Mouse (Mus musculus) limb, embryonic 13.5 days (tissue): ENCODE measurements around the gene Hipk2. TPM values are rescaled to one million over a fixed set of nuclear protein-coding genes. Genes with fewer than 3 reads are reported as not detected.

Experiments used
- ATAC-seq: fragments of 200-750 bp; cut with Nextera tagmentation; 2 replicates; pipeline ENCODE4 v1.8.0; 2017; ENCODE audit warnings: low read depth, moderate number of reproducible peaks, moderate TSS enrichment; ENCODE audit not compliant: low FRiP score
- H3K27ac ChIP-seq: fragments of 300-500 bp; sonication (generic); 2 replicates; pipeline ENCODE4 v1.5.1; 2015; ENCODE audit warnings: inconsistent platforms, mild to moderate bottlenecking, moderate library complexity
- H3K27me3 ChIP-seq: fragments of 300-500 bp; sonication (generic); 2 replicates; pipeline ENCODE4 v1.6.1; 2015; ENCODE audit warnings: mild to moderate bottlenecking, inconsistent platforms
- H3K36me3 ChIP-seq: fragments of 300-500 bp; sonication (generic); 2 replicates; pipeline ENCODE4 v1.6.1; 2015; ENCODE audit warnings: inconsistent platforms, mild to moderate bottlenecking, moderate library complexity
- H3K4me1 ChIP-seq: fragments of 300-500 bp; sonication (generic); 2 replicates; pipeline ENCODE4 v1.6.1; 2015; ENCODE audit warnings: inconsistent platforms
- H3K4me2 ChIP-seq: fragments of 300-500 bp; sonication (generic); replicated peaks from 2 replicates; pipeline ENCODE4 v1.6.1; 2015; ENCODE audit warnings: inconsistent platforms, mild to moderate bottlenecking, moderate library complexity
- H3K4me3 ChIP-seq: fragments of 300-500 bp; sonication (generic); 2 replicates; pipeline ENCODE4 v1.5.1; 2015; ENCODE audit warnings: moderate library complexity, mild to moderate bottlenecking, inconsistent platforms
- H3K9ac ChIP-seq: fragments of 300-500 bp; sonication (generic); 2 replicates; pipeline ENCODE4 v1.6.1; 2015; ENCODE audit warnings: mild to moderate bottlenecking, inconsistent platforms
- H3K9me3 ChIP-seq: fragments of 300-500 bp; sonication (generic); 2 replicates; pipeline ENCODE4 v1.6.1; 2016; ENCODE audit warnings: inconsistent platforms
- WGBS: fragments of 180-500 bp; shearing (Covaris S2); methylation state at CpG from one replicate; pipeline ENCODE4 v1.1.7; 2015; 5-methylcytosine and 5-hydroxymethylcytosine counted together
- polyA plus RNA-seq: library from polyadenylated mRNA; unstranded; fragments of >200 nt; fragmentation: Nextera tagmentation; extraction: Ambion mirVana; gene quantifications from 2 replicates; pipeline ENCODE4 v1.2.1, GENCODE M21; 2015

The Hipk2 gene
- polyA plus RNA-seq, 1 experiment from 2014 or later, result 19.8 TPM

GRCm38 (mm10) chr6:38840380-38840779, 35.6 kb downstream of the Hipk2 start:
- Histone ChIP-seq H3K4me2 (no peak overlapping the region), H3K9ac (no peak overlapping the region), H3K9me3 (no peaks in the 10 kb centered on the region), H3K27me3 (no peaks in the 10 kb centered on the region), H3K36me3 (peaks cover 12% of the 10 kb centered on the region), H3K27ac (no peak overlapping the region), H3K4me1 (peaks cover 34% of the 10 kb centered on the region), H3K4me3 (no peak overlapping the region)
- no peak for ATAC-seq
- 78% methylated on average over 2 of the region's 2 CpGs for WGBS

DNA sequence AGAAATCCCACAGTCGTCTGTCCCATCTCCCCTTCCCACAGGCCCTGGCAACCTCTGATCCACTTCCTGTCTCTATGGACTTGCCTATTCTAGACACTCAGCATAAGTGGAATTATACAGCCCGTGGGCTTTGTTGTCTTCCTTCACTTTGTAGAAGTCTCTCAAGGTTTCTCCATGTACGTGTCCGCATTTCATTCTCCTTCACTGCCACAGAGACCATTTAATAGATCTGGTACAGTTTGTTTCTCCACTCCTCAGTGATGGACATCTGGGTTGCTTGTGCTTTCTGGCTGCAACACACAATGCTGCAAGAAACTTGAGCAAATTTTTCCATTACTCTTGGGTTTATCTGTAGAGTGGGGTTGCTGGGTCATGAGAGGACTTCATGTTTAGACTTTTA, 36.1 kb downstream of the Hipk2 start:
- no peak overlapping the region for H3K4me2 ChIP-seq
- WGBS, result 81% methylated on average over 4 of the region's 4 CpGs
- peaks cover 31% of the 10 kb centered on the region for H3K4me1 ChIP-seq
- no peak overlapping the region for H3K4me3 ChIP-seq
- no peak overlapping the region for H3K9ac ChIP-seq
- no peak for ATAC-seq
- no peaks in the 10 kb centered on the region for H3K9me3 ChIP-seq
- H3K36me3 ChIP-seq, result peaks cover 12% of the 10 kb centered on the region
- H3K27ac ChIP-seq, result no peak overlapping the region
- no peaks in the 10 kb centered on the region for H3K27me3 ChIP-seq

GRCm38 (mm10) chr6:38838061-38838460, 37.9 kb downstream of the Hipk2 start:
- no peaks in the 10 kb centered on the region for H3K9me3 ChIP-seq
- no peak overlapping the region for H3K4me3 ChIP-seq
- no peaks in the 10 kb centered on the region for H3K27me3 ChIP-seq
- 83% methylated on average over 4 of the region's 4 CpGs for WGBS
- no peak overlapping the region for H3K27ac ChIP-seq
- peaks cover 12% of the 10 kb centered on the region for H3K36me3 ChIP-seq
- no peak overlapping the region for H3K4me2 ChIP-seq
- peaks cover 42% of the 10 kb centered on the region for H3K4me1 ChIP-seq
- no peak for ATAC-seq
- H3K9ac ChIP-seq, result no peak overlapping the region

GRCm38 (mm10) chr6:38835217-38835616, 40.7 kb downstream of the Hipk2 start:
- no peak overlapping the region for H3K27ac ChIP-seq
- H3K27me3 ChIP-seq, result no peaks in the 10 kb centered on the region
- no peak overlapping the region for H3K4me3 ChIP-seq
- peaks cover 12% of the 10 kb centered on the region for H3K36me3 ChIP-seq
- H3K9me3 ChIP-seq, result no peaks in the 10 kb centered on the region
- H3K4me1 ChIP-seq, result peaks cover 34% of the 10 kb centered on the region
- WGBS, result 76% methylated on average over 1 of the region's 1 CpGs
- ATAC-seq, result no peak
- no peak overlapping the region for H3K4me2 ChIP-seq
- H3K9ac ChIP-seq, result no peak overlapping the region

DNA sequence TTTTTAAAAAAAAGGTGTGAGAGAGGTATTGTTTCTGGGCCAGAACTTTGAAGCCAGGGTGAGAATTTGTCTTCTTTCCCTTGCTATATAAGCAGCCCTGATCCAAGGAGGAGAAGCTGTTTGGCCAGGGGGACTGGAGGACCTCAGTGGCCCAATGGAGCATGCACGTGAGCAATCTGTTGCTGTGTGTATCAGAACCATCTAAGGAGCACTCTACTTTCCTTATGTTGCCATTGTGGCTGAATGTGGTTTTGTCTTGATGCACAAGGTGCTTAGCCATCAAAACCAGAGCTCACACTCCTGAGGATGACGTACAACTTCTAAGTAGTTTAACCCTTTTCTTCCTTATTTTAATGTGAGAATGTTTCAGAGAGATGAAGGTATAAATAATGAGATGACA, 41.2 kb downstream of the Hipk2 start:
- no peak for ATAC-seq
- Histone ChIP-seq H3K4me2 (no peak overlapping the region), H3K9ac (no peak overlapping the region), H3K4me3 (no peak overlapping the region), H3K9me3 (no peaks in the 10 kb centered on the region), H3K27ac (no peak overlapping the region), H3K4me1 (peaks cover 29% of the 10 kb centered on the region), H3K27me3 (no peaks in the 10 kb centered on the region), H3K36me3 (peaks cover 12% of the 10 kb centered on the region)
- WGBS, result 52% methylated on average over 2 of the region's 2 CpGs

GRCm38 (mm10) chr6:38833721-38834120, 42.2 kb downstream of the Hipk2 start:
- Histone ChIP-seq H3K4me3 (no peak overlapping the region), H3K27me3 (no peaks in the 10 kb centered on the region), H3K27ac (no peak overlapping the region), H3K9me3 (no peaks in the 10 kb centered on the region), H3K4me2 (no peak overlapping the region), H3K36me3 (peaks cover 12% of the 10 kb centered on the region), H3K4me1 (peaks cover 29% of the 10 kb centered on the region), H3K9ac (no peak overlapping the region)
- 93% methylated on average over 3 of the region's 3 CpGs for WGBS
- no peak for ATAC-seq

DNA sequence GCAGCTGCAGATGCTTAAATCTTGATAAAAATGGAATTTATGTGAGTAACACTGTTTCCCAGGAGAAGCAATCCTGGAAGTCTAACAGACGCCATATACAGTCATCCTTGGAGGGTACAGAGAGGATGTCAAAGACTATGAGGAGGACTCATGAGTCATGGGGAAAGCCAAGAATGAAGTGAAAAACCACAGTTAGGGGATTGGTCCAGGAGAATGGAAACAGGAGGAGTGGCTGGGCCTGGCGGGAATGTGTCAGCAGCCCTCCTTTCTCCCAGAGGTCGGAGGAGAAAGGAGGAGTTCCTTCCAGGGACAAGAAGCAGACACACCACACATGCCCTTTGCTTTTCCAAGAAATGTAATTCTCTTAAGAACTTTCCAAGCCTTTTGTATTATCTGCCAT, 46.5 kb downstream of the Hipk2 start:
- WGBS, result 73% methylated on average over 3 of the region's 3 CpGs
- Histone ChIP-seq H3K4me2 (no peak overlapping the region), H3K4me1 (peaks cover 31% of the 10 kb centered on the region), H3K9me3 (no peaks in the 10 kb centered on the region), H3K36me3 (peaks cover 3% of the 10 kb centered on the region; the same call in 1 of the 2 replicates), H3K27me3 (no peaks in the 10 kb centered on the region), H3K27ac (no peak overlapping the region), H3K9ac (no peak overlapping the region), H3K4me3 (no peak overlapping the region)
- no peak for ATAC-seq

GRCm38 (mm10) chr6:38828211-38828610, 47.8 kb downstream of the Hipk2 start:
- no peak overlapping the region for H3K4me2 ChIP-seq
- no peaks in the 10 kb centered on the region for H3K9me3 ChIP-seq
- no peak overlapping the region for H3K9ac ChIP-seq
- ATAC-seq, result no peak
- H3K27ac ChIP-seq, result no peak overlapping the region
- WGBS, result 79% methylated on average over 2 of the region's 2 CpGs
- no peaks in the 10 kb centered on the region for H3K27me3 ChIP-seq
- H3K4me3 ChIP-seq, result no peak overlapping the region
- peaks cover 3% of the 10 kb centered on the region; the same call in 1 of the 2 replicates for H3K36me3 ChIP-seq
- H3K4me1 ChIP-seq, result peaks cover 21% of the 10 kb centered on the region

GRCm38 (mm10) chr6:38827435-38827834, 48.5 kb downstream of the Hipk2 start:
- no peak for ATAC-seq
- peaks cover 3% of the 10 kb centered on the region; the same call in 1 of the 2 replicates for H3K36me3 ChIP-seq
- no peak overlapping the region for H3K4me2 ChIP-seq
- H3K27ac ChIP-seq, result no peak overlapping the region
- no peak overlapping the region for H3K9ac ChIP-seq
- WGBS, result 71% methylated on average over 5 of the region's 5 CpGs
- peaks cover 13% of the 10 kb centered on the region for H3K4me1 ChIP-seq
- no peaks in the 10 kb centered on the region for H3K27me3 ChIP-seq
- no peak overlapping the region for H3K4me3 ChIP-seq
- H3K9me3 ChIP-seq, result no peaks in the 10 kb centered on the region

DNA sequence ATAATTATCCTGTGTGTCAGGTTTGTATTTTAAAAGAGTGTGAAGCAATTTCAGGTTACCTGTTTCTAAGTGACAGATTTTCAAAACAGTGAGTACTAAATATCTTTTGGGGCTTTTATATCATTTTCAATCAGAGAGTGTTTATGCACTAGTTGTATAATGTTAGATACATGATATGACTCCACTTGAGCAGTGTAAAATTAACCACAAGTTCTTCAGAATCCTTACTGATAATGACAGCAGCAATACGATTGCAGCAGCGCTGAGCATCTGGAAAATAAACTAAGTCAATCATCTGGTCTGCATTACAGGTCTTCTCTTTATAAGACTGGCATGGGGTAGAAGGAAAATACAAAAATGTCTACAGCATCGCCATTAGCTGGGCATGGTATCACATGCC, 49.1 kb downstream of the Hipk2 start:
- no peak overlapping the region for H3K4me2 ChIP-seq
- H3K36me3 ChIP-seq, result peaks cover 3% of the 10 kb centered on the region; the same call in 1 of the 2 replicates
- no peak overlapping the region for H3K9ac ChIP-seq
- no peak overlapping the region for H3K27ac ChIP-seq
- ATAC-seq, result no peak
- no peak overlapping the region for H3K4me3 ChIP-seq
- no peaks in the 10 kb centered on the region for H3K9me3 ChIP-seq
- H3K4me1 ChIP-seq, result peaks cover 8% of the 10 kb centered on the region
- H3K27me3 ChIP-seq, result no peaks in the 10 kb centered on the region
- WGBS, result 60% methylated on average over 3 of the region's 3 CpGs

- Histone ChIP-seq H3K9ac (no peak overlapping the region), H3K4me1 (peaks cover 8% of the 10 kb centered on the region), H3K36me3 (peaks cover 3% of the 10 kb centered on the region; the same call in 1 of the 2 replicates), H3K27me3 (no peaks in the 10 kb centered on the region), H3K4me3 (no peak overlapping the region), H3K27ac (no peak overlapping the region), H3K4me2 (no peak overlapping the region), H3K9me3 (no peaks in the 10 kb centered on the region)
- ATAC-seq, result no peak
Observed at GRCm38 (mm10) chr6:38825886-38826285, 50.1 kb downstream of the Hipk2 start.

DNA sequence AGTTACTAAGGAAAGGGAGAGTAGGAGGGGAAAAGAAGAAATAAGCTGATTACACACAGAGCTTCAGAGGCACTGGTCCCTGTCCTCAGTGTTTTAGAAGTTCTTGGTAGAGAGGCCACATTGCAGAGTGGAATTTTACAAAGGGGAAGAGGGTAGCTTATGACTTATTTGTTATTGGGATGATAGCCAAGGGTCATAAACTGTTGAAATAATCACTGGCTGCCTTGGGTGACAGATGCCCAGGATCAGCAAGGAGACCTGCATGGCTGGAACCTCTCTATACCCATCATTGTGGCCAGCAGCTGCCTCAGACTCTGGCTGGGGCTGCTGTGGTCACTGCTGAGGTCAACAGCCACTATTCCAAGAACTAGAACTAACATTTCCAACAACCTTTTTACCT, 52.1 kb downstream of the Hipk2 start:
- no peaks in the 10 kb centered on the region for H3K27me3 ChIP-seq
- peaks cover 10% of the 10 kb centered on the region for H3K36me3 ChIP-seq
- no peak overlapping the region for H3K27ac ChIP-seq
- H3K4me1 ChIP-seq, result peaks cover 8% of the 10 kb centered on the region
- no peak overlapping the region for H3K9ac ChIP-seq
- H3K4me2 ChIP-seq, result no peak overlapping the region
- no peaks in the 10 kb centered on the region for H3K9me3 ChIP-seq
- no peak for ATAC-seq
- H3K4me3 ChIP-seq, result no peak overlapping the region

DNA sequence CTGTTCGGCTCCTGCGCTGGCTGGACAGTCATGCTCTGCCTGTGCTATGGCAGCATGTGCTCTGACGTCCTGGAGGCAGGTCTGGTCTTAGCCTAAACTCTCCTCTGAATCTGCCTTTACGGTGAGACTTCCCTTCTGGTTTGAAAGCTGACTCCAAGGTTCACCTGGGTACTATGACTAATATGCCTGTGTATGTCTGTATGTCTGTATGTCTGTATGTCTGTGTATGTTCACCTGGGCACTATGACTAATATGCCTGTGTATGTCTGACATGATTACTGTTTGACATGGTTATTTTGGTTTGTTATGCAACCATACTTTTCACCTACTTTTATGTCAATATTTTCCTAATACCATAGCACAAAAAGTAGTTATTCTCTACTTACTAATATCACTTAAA, 52.8 kb downstream of the Hipk2 start:
- Histone ChIP-seq H3K4me1 (peaks cover 8% of the 10 kb centered on the region), H3K9ac (no peak overlapping the region), H3K27ac (no peak overlapping the region), H3K4me3 (no peak overlapping the region), H3K36me3 (peaks cover 17% of the 10 kb centered on the region), H3K4me2 (no peak overlapping the region), H3K27me3 (no peaks in the 10 kb centered on the region), H3K9me3 (no peaks in the 10 kb centered on the region)
- WGBS, result 95% methylated on average over 4 of the region's 4 CpGs
- ATAC-seq, result no peak
